Mouse (Mus musculus): ENCODE data around the gene Pspn. TPM values are rescaled to one million over a fixed set of nuclear protein-coding genes. Genes with fewer than 3 reads are reported as not detected.
A peak's percentile ranks its signal among the peaks of the same experiment; 100 is the strongest.

The Pspn gene
- polyA plus RNA-seq, 2 experiments = not detected

GRCm38 (mm10) chr17:56996506-56996905 lies 3.3 kb downstream of the Pspn start:
- Histone ChIP-seq H3K27ac (no peak overlapping the region), H3K27me3 (ENCODE audit: control insufficient read depth, insufficient read depth, low read length) (no peaks in the 10 kb centered on the region), H3K4me2 (ENCODE audit: low read depth) (peak overlapping the region; percentile 90), H3K4me3 (ENCODE audit: insufficient read depth in 1 of 2, low read depth in 2 of 2, low read length in 2 of 2) (no peak overlapping the region; a peak in 1 of 4 replicates), H3K9me3 (ENCODE audit: control insufficient read depth, low read length) (no peaks in the 10 kb centered on the region), H3K36me3 (replicated peaks; ENCODE audit: control insufficient read depth, insufficient read depth, low read depth) (peaks cover 19% of the 10 kb centered on the region), H3K9ac (replicated peaks) (peak overlapping the region; percentile 23), H3K4me1 (replicated peaks; ENCODE audit: control insufficient read depth in 2 of 2, insufficient read depth in 2 of 2, low read length in 1 of 2) (peaks cover 3 to 8% of the 10 kb centered on the region in 2 experiments)
- DNase-seq (ENCODE audit: low read depth in 3 of 3, low spot score in 3 of 3) (no peak), ATAC-seq (ENCODE audit: insufficient read depth) (no peak)
- TF ChIP-seq EP300 (IDR thresholded peaks at IDR 0.05; ENCODE audit: low read depth) (no peak), CTCF (IDR thresholded peaks at IDR 0.05; ENCODE audit: low read depth) (no peak)
- WGBS (ENCODE audit: insufficient replicate concordance) = 58% methylated on average over 2 of the region's 2 CpGs

- WGBS (ENCODE audit: insufficient replicate concordance) = 81% methylated on average over 8 of the region's 8 CpGs
- no peak overlapping the region for H3K27ac ChIP-seq
- H3K4me2 ChIP-seq (ENCODE audit: low read depth) = no peak overlapping the region
- TF ChIP-seq EP300 (IDR thresholded peaks at IDR 0.05; ENCODE audit: low read depth) (no peak), CTCF (IDR thresholded peaks at IDR 0.05; ENCODE audit: low read depth) (no peak)
- H3K4me1 ChIP-seq (replicated peaks; ENCODE audit: control insufficient read depth in 2 of 2, insufficient read depth in 2 of 2, low read length in 1 of 2) = peaks cover 7 to 14% of the 10 kb centered on the region in 2 experiments
- no peak for ATAC-seq (ENCODE audit: insufficient read depth)
- peaks cover 19% of the 10 kb centered on the region for H3K36me3 ChIP-seq (replicated peaks; ENCODE audit: control insufficient read depth, insufficient read depth, low read depth)
- no peaks in the 10 kb centered on the region for H3K27me3 ChIP-seq (ENCODE audit: control insufficient read depth, insufficient read depth, low read length)
- no peak overlapping the region for H3K4me3 ChIP-seq (ENCODE audit: insufficient read depth in 1 of 2, low read depth in 2 of 2, low read length in 2 of 2)
- no peaks in the 10 kb centered on the region for H3K9me3 ChIP-seq (ENCODE audit: control insufficient read depth, low read length)
- H3K9ac ChIP-seq (replicated peaks) = no peak overlapping the region
- no peak for DNase-seq (ENCODE audit: low read depth in 3 of 3, low spot score in 3 of 3)
These were observed 4.8 kb downstream of the Pspn start for GRCm38 (mm10) chr17:56995046-56995445.

GRCm38 (mm10) chr17:56990966-56991365 lies 8.9 kb downstream of the Pspn start:
- Histone ChIP-seq H3K4me1 (replicated peaks; ENCODE audit: control insufficient read depth in 2 of 2, insufficient read depth in 2 of 2, low read length in 1 of 2) (peaks cover 5 to 6% of the 10 kb centered on the region in 2 experiments; a peak in 3 of 4 replicates), H3K4me2 (ENCODE audit: low read depth) (peak overlapping the region; percentile 94), H3K36me3 (replicated peaks; ENCODE audit: control insufficient read depth, insufficient read depth, low read depth) (peaks cover 15% of the 10 kb centered on the region), H3K27me3 (ENCODE audit: control insufficient read depth, insufficient read depth, low read length) (no peaks in the 10 kb centered on the region), H3K9ac (replicated peaks) (peak overlapping the region; percentile 68), H3K27ac (no peak overlapping the region), H3K4me3 (ENCODE audit: insufficient read depth in 1 of 2, low read depth in 2 of 2, low read length in 2 of 2) (peak overlapping the region; percentile 74 to 76), H3K9me3 (ENCODE audit: control insufficient read depth, low read length) (no peaks in the 10 kb centered on the region)
- TF ChIP-seq EP300 (IDR thresholded peaks at IDR 0.05; ENCODE audit: low read depth) = no peak
- no peak for TF ChIP-seq CTCF (IDR thresholded peaks at IDR 0.05; ENCODE audit: low read depth)
- no peak for DNase-seq (ENCODE audit: low read depth in 3 of 3, low spot score in 3 of 3)
- ATAC-seq (ENCODE audit: insufficient read depth) = no peak
- WGBS (ENCODE audit: insufficient replicate concordance) = 46% methylated on average over 2 of the region's 2 CpGs

GRCm38 (mm10) chr17:56990115-56990746 lies 9.6 kb downstream of the Pspn start, which contains the start of gene Clpp:
TSS of gene Clpp (plus strand) at chr17:56990305.
- Histone ChIP-seq H3K9me3 (ENCODE audit: control insufficient read depth, low read length) (no peaks in the 10 kb centered on the region), H3K4me2 (ENCODE audit: low read depth) (peak within 1 kb of the TSS; percentile 94), H3K27ac (peak within 1 kb of the TSS; percentile 57), H3K36me3 (replicated peaks; ENCODE audit: control insufficient read depth, insufficient read depth, low read depth) (peaks cover 10% of the 10 kb centered on the region), H3K4me3 (ENCODE audit: insufficient read depth in 1 of 2, low read depth in 2 of 2, low read length in 2 of 2) (peak within 1 kb of the TSS; percentile 74 to 76), H3K27me3 (ENCODE audit: control insufficient read depth, insufficient read depth, low read length) (no peaks in the 10 kb centered on the region), H3K9ac (replicated peaks) (peak within 1 kb of the TSS; percentile 68), H3K4me1 (replicated peaks; ENCODE audit: control insufficient read depth in 2 of 2, insufficient read depth in 2 of 2, low read length in 1 of 2) (peaks cover 5 to 6% of the 10 kb centered on the region in 2 experiments; a peak in 3 of 4 replicates)
- WGBS (ENCODE audit: insufficient replicate concordance) = under 1% methylated on average over 52 of the region's 52 CpGs
- ATAC-seq (ENCODE audit: insufficient read depth) (peak; percentile 98), DNase-seq (ENCODE audit: low read depth in 3 of 3, low spot score in 3 of 3) (peak; percentile 92 to 96 (median 93))
- TF ChIP-seq EP300 (IDR thresholded peaks at IDR 0.05; ENCODE audit: low read depth) (no peak), CTCF (IDR thresholded peaks at IDR 0.05; ENCODE audit: low read depth) (no peak)

- WGBS (ENCODE audit: insufficient replicate concordance) = 3% methylated on average over 25 of the region's 25 CpGs
- peak overlapping the region; percentile 94 for H3K4me2 ChIP-seq (ENCODE audit: low read depth)
- H3K4me1 ChIP-seq (replicated peaks; ENCODE audit: control insufficient read depth in 2 of 2, insufficient read depth in 2 of 2, low read length in 1 of 2) = peaks cover 5 to 6% of the 10 kb centered on the region in 2 experiments; a peak in 3 of 4 replicates
- no peak for TF ChIP-seq EP300 (IDR thresholded peaks at IDR 0.05; ENCODE audit: low read depth)
- TF ChIP-seq CTCF (IDR thresholded peaks at IDR 0.05; ENCODE audit: low read depth) = no peak
- peaks cover 5% of the 10 kb centered on the region for H3K36me3 ChIP-seq (replicated peaks; ENCODE audit: control insufficient read depth, insufficient read depth, low read depth)
- peak; percentile 84 for ATAC-seq (ENCODE audit: insufficient read depth)
- peak overlapping the region; percentile 57 for H3K27ac ChIP-seq
- no peaks in the 10 kb centered on the region for H3K9me3 ChIP-seq (ENCODE audit: control insufficient read depth, low read length)
- peak; percentile 59 to 74 (median 61) for DNase-seq (ENCODE audit: low read depth in 3 of 3, low spot score in 3 of 3)
- peak overlapping the region; percentile 68 for H3K9ac ChIP-seq (replicated peaks)
- H3K4me3 ChIP-seq (ENCODE audit: insufficient read depth in 1 of 2, low read depth in 2 of 2, low read length in 2 of 2) = peak overlapping the region; percentile 73 to 74
- H3K27me3 ChIP-seq (ENCODE audit: control insufficient read depth, insufficient read depth, low read length) = no peaks in the 10 kb centered on the region
These were observed 10.2 kb downstream of the Pspn start for GRCm38 (mm10) chr17:56989467-56990114.

Measured in liver, embryonic 14.5 days (tissue).